In the genomic region with DNA sequence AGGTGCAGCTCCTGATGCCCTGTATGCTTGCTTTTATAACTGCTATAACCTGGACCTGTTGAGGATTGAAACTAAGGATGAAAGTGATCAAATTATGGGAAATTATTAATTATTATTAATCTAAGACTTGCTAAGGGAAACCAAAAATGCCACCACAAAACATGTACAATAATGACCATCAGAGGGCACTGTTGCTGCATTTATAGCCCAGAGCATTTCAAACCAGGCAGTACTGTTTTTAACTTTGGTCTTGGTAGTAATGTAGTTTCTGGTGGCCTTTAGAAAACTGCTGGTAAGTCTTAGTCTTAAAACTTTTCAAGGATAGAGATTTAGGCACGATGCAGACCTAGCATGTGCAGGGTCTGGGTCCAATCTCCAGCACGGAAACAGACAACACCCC, we compare ENCODE assay signal across 9 mouse cellular contexts. TPM values are rescaled to one million over a fixed set of nuclear protein-coding genes. Genes with fewer than 3 reads are reported as not detected.
DNase-seq lines count a peak whose midpoint lies in the region; ATAC-seq and TF ChIP-seq lines count a peak whose summit lies in the region.
"Had no signal": no experiment of that assay in that cellular context is flagged by ENCODE, and none has a peak within 500 bp of the region (broad histone marks: within the 10 kb centered on the region; RNA-seq: fewer than 3 reads in every experiment).

No protein-coding gene starts in this region.

- no peak overlapping the region for H3K4me3 ChIP-seq in E14TG2a.4 (replicated peaks; ENCODE audit: low read length)
- H3K4me3 ChIP-seq in embryonic facial prominence, embryonic 11.5 days (ENCODE audit: low read depth, low read length) = no peak overlapping the region
- H3K4me3 ChIP-seq in limb, embryonic 10.5 days = no peak overlapping the region
- H3K4me3 ChIP-seq: heart, embryonic 13.5 days had no signal

- no peaks in the 10 kb centered on the region for H3K36me3 ChIP-seq in E14TG2a.4 (ENCODE audit: insufficient read depth, low read length)
- H3K36me3 ChIP-seq in embryonic facial prominence, embryonic 11.5 days (replicated peaks; ENCODE audit: control insufficient read depth, insufficient read depth, low read depth, low read length) = no peaks in the 10 kb centered on the region
- no peaks in the 10 kb centered on the region for H3K36me3 ChIP-seq in limb, embryonic 10.5 days
- H3K36me3 ChIP-seq: heart, embryonic 13.5 days had no signal

- intact Hi-C loops in gastrocnemius, postnatal 14 days (cut with DNase I; ENCODE audit: low total_unique reads) = loop anchor here (2.0 kb wide), 1 partner anchor 275 kb away; no protein-coding TSS in a partner anchor

- no peak overlapping the region for H3K9ac ChIP-seq in embryonic facial prominence, embryonic 11.5 days (replicated peaks; ENCODE audit: low read length)
- H3K9ac ChIP-seq: heart, embryonic 13.5 days had no signal

- H3K4me2 ChIP-seq in embryonic facial prominence, embryonic 11.5 days (ENCODE audit: low read depth, low read length) = no peak overlapping the region
- H3K4me2 ChIP-seq: heart, embryonic 13.5 days had no signal

- peak; percentile 47 for TF ChIP-seq CTCF in E14TG2a.4 (conservative IDR thresholded peaks at IDR 0.05; ENCODE audit: low read length)

- 50% methylated on average over 2 of the region's 2 CpGs for WGBS in embryonic facial prominence, embryonic 11.5 days
- WGBS in limb, embryonic 10.5 days = 55% methylated on average over 2 of the region's 2 CpGs

- H3K9me3 ChIP-seq in E14TG2a.4 (ENCODE audit: low read length) = peaks cover 11% of the 10 kb centered on the region
- no peaks in the 10 kb centered on the region for H3K9me3 ChIP-seq in embryonic facial prominence, embryonic 11.5 days (replicated peaks; ENCODE audit: control insufficient read depth, low read length)
- no peaks in the 10 kb centered on the region for H3K9me3 ChIP-seq in limb, embryonic 10.5 days (replicated peaks)
- H3K9me3 ChIP-seq: heart, embryonic 13.5 days had no signal

- H3K27me3 ChIP-seq in E14TG2a.4 (ENCODE audit: insufficient read depth, low read length) = no peaks in the 10 kb centered on the region
- no peaks in the 10 kb centered on the region for H3K27me3 ChIP-seq in embryonic facial prominence, embryonic 11.5 days (ENCODE audit: control insufficient read depth, insufficient read depth, low read length)
- H3K27me3 ChIP-seq in limb, embryonic 10.5 days (ENCODE audit: low read depth, poor library complexity, severe bottlenecking) = no peaks in the 10 kb centered on the region
- H3K27me3 ChIP-seq: heart, embryonic 13.5 days had no signal

- no peak for ATAC-seq in embryonic facial prominence, embryonic 11.5 days (replicated peaks; ENCODE audit: insufficient number of reproducible peaks, low FRiP score, low TSS enrichment, low read depth)

- DNase-seq in layer of hippocampus, adult 18-20 months (ENCODE audit: low spot score in 2 of 2) = peak; percentile 45 to 88
- DNase-seq in layer of hippocampus, postnatal 25 days (ENCODE audit: extremely low spot score in 1 of 2, low spot score in 1 of 2) = no peak
- DNase-seq in ZHBTc4 (ENCODE audit: low read depth, low spot score) = peak; percentile 61
- DNase-seq in embryonic facial prominence, embryonic 11.5 days (ENCODE audit: low spot score) = peak; percentile 79
- peak; percentile 43 for DNase-seq in limb, embryonic 10.5 days (ENCODE audit: low spot score)
- DNase-seq in spleen, adult 12 weeks (ENCODE audit: low spot score) = peak; percentile 35
- DNase-seq in gastrocnemius, postnatal 14 days = no peak

- no peak overlapping the region for H3K27ac ChIP-seq in embryonic facial prominence, embryonic 11.5 days (replicated peaks; ENCODE audit: low read depth, low read length)
- H3K27ac ChIP-seq in limb, embryonic 10.5 days = no peak overlapping the region
- H3K27ac ChIP-seq: heart, embryonic 13.5 days had no signal

- peaks cover 28% of the 10 kb centered on the region for H3K4me1 ChIP-seq in E14TG2a.4 (replicated peaks; ENCODE audit: low read depth, low read length)
- no peaks in the 10 kb centered on the region for H3K4me1 ChIP-seq in embryonic facial prominence, embryonic 11.5 days (ENCODE audit: control insufficient read depth, insufficient read depth, low read length)
- H3K4me1 ChIP-seq in limb, embryonic 10.5 days = peaks cover 14% of the 10 kb centered on the region

RNA-seq across cellular contexts. Expression of gene Bod1, which starts 3.7 kb away (rescaled TPM):
- total RNA-seq in layer of hippocampus, adult 18-20 months (2021) = 100 to 1,000 TPM; 108 to 110 TPM
- 100 to 1,000 TPM in 1 of 2 experiments, 10 to 100 TPM in 1; 88.3 to 105 TPM for total RNA-seq in layer of hippocampus, postnatal 25 days (2021)
- 130 and 137 TPM in 2 replicates for polyA plus RNA-seq in embryonic facial prominence, embryonic 11.5 days (2014; fragmentation: Nextera tagmentation; extraction: Ambion mirVana)
- polyA plus RNA-seq in limb, embryonic 10.5 days (2016; fragmentation: Nextera tagmentation; extraction: Ambion mirVana) = 108 and 118 TPM in 2 replicates
- 100 to 1,000 TPM; 105 to 109 TPM for total RNA-seq in gastrocnemius, postnatal 14 days (2021)

Comparison
In these comparisons a context has a peak if more than half of its experiments do, and no peak if none do; other contexts are left out.
1. DNase-seq: peak in layer of hippocampus, adult 18-20 months (2 of 2), ZHBTc4 (single experiment), embryonic facial prominence, embryonic 11.5 days (single experiment), limb, embryonic 10.5 days (single experiment) and spleen, adult 12 weeks (single experiment); none in layer of hippocampus, postnatal 25 days (0 of 2) and gastrocnemius, postnatal 14 days (single experiment).